Mouse (Mus musculus): ENCODE measurements around the gene Fnbp1. TPM values are rescaled to one million over a fixed set of nuclear protein-coding genes. Genes with fewer than 3 reads are reported as not detected.

The Fnbp1 gene
- polyA plus RNA-seq, 1 experiment from 2014 or later, result 34.1 TPM

GRCm38 (mm10) chr2:31058443-31058842 is 83.4 kb downstream of the Fnbp1 start:
- H3K4me1 ChIP-seq, result no peaks in the 10 kb centered on the region
- H3K9ac ChIP-seq (replicated peaks), result no peak overlapping the region
- no peak for ATAC-seq (ENCODE audit: low FRiP score)
- H3K4me3 ChIP-seq (replicated peaks), result no peak overlapping the region
- 89% methylated on average over 4 of the region's 4 CpGs for WGBS
- H3K27me3 ChIP-seq (replicated peaks), result no peaks in the 10 kb centered on the region
- no peaks in the 10 kb centered on the region for H3K9me3 ChIP-seq (replicated peaks)
- no peak overlapping the region for H3K4me2 ChIP-seq
- no peak overlapping the region for H3K27ac ChIP-seq (replicated peaks)
- peaks cover 50% of the 10 kb centered on the region for H3K36me3 ChIP-seq

- peaks cover 58% of the 10 kb centered on the region for H3K36me3 ChIP-seq
- no peak for ATAC-seq (ENCODE audit: low FRiP score)
- H3K27ac ChIP-seq (replicated peaks), result no peak overlapping the region
Observed at GRCm38 (mm10) chr2:31057549-31058177, 84.1 kb downstream of the Fnbp1 start.

GRCm38 (mm10) chr2:31056070-31056469 is 85.7 kb downstream of the Fnbp1 start:
- H3K27ac ChIP-seq (replicated peaks), result no peak overlapping the region
- H3K36me3 ChIP-seq, result peaks cover 66% of the 10 kb centered on the region

More at GRCm38 (mm10) chr2:31057549-31058177, 84.1 kb downstream of the Fnbp1 start:
- H3K4me3 ChIP-seq (replicated peaks), result no peak overlapping the region
- no peak overlapping the region for H3K9ac ChIP-seq (replicated peaks)
- 44% methylated on average over 6 of the region's 6 CpGs for WGBS
- no peaks in the 10 kb centered on the region for H3K27me3 ChIP-seq (replicated peaks)
- no peak overlapping the region for H3K4me2 ChIP-seq
- no peaks in the 10 kb centered on the region for H3K4me1 ChIP-seq
- H3K9me3 ChIP-seq (replicated peaks), result no peaks in the 10 kb centered on the region

DNA sequence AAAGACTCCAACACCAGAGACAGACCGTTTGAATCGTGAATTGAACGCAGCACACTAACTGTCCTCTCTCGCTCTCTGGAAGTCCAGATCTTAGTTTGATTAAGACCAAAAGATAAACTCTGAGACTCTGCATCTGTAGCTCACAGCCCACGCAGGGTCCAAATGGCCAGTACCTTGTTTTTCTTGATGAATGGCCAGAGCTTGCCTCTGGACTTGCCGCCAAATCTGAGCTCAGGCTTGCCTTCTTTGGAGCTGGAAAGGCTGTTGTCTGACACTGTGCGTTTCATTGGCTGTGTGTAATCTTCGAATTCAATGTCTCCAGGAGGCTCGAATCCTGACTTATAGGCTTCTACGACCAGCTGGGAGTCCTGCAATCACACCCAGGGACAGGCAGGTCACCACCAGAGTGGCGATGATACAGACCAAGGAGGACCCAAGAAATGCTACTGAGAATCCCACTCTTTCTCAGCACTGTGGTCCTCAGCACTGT is 87.9 kb downstream of the Fnbp1 start:
- Histone ChIP-seq H3K27me3 (replicated peaks) (no peaks in the 10 kb centered on the region), H3K36me3 (peaks cover 73% of the 10 kb centered on the region), H3K4me2 (no peak overlapping the region), H3K9me3 (replicated peaks) (no peaks in the 10 kb centered on the region), H3K9ac (replicated peaks) (no peak overlapping the region), H3K4me1 (no peaks in the 10 kb centered on the region), H3K27ac (replicated peaks) (no peak overlapping the region), H3K4me3 (replicated peaks) (no peak overlapping the region)
- ATAC-seq (ENCODE audit: low FRiP score), result no peak
- WGBS, result 94% methylated on average over 11 of the region's 11 CpGs

More at GRCm38 (mm10) chr2:31056070-31056469, 85.7 kb downstream of the Fnbp1 start:
- H3K27me3 ChIP-seq (replicated peaks), result no peaks in the 10 kb centered on the region
- H3K9me3 ChIP-seq (replicated peaks), result no peaks in the 10 kb centered on the region
- H3K9ac ChIP-seq (replicated peaks), result no peak overlapping the region
- 99% methylated on average over 3 of the region's 3 CpGs for WGBS
- no peak overlapping the region for H3K4me3 ChIP-seq (replicated peaks)
- ATAC-seq (ENCODE audit: low FRiP score), result no peak
- no peaks in the 10 kb centered on the region for H3K4me1 ChIP-seq
- H3K4me2 ChIP-seq, result no peak overlapping the region

DNA sequence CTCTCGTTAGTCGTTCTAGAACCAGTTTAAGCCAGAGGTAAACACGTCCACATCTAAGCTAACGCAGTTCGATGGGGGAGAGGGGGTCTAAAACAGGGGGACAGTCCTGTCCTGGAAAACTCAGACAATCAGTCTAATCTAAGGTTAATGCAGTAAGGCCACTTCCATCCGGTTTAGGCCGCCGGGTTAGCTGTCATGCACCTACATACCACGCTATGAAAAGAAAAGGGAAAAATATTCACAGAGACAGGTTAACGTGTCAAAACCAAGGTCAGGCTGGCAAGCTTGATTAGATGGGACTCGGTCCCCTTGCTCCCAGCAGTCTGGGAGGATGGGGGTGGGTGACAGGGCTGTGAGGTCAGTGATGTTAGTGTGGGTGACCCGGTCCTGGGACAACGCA is 88.4 kb downstream of the Fnbp1 start:
- ATAC-seq (ENCODE audit: low FRiP score), result no peak
- Histone ChIP-seq H3K9ac (replicated peaks) (no peak overlapping the region), H3K4me3 (replicated peaks) (no peak overlapping the region), H3K36me3 (peaks cover 74% of the 10 kb centered on the region), H3K4me1 (no peaks in the 10 kb centered on the region), H3K4me2 (no peak overlapping the region), H3K27ac (replicated peaks) (no peak overlapping the region), H3K9me3 (replicated peaks) (no peaks in the 10 kb centered on the region), H3K27me3 (replicated peaks) (no peaks in the 10 kb centered on the region)
- 94% methylated on average over 13 of the region's 13 CpGs for WGBS

GRCm38 (mm10) chr2:31052441-31052840 is 89.4 kb downstream of the Fnbp1 start:
- no peaks in the 10 kb centered on the region for H3K4me1 ChIP-seq
- no peak overlapping the region for H3K27ac ChIP-seq (replicated peaks)
- H3K9me3 ChIP-seq (replicated peaks), result no peaks in the 10 kb centered on the region
- no peaks in the 10 kb centered on the region for H3K27me3 ChIP-seq (replicated peaks)
- ATAC-seq (ENCODE audit: low FRiP score), result no peak
- no peak overlapping the region for H3K4me2 ChIP-seq
- H3K36me3 ChIP-seq, result peaks cover 69% of the 10 kb centered on the region
- 91% methylated on average over 10 of the region's 10 CpGs for WGBS
- no peak overlapping the region for H3K9ac ChIP-seq (replicated peaks)
- H3K4me3 ChIP-seq (replicated peaks), result no peak overlapping the region

DNA sequence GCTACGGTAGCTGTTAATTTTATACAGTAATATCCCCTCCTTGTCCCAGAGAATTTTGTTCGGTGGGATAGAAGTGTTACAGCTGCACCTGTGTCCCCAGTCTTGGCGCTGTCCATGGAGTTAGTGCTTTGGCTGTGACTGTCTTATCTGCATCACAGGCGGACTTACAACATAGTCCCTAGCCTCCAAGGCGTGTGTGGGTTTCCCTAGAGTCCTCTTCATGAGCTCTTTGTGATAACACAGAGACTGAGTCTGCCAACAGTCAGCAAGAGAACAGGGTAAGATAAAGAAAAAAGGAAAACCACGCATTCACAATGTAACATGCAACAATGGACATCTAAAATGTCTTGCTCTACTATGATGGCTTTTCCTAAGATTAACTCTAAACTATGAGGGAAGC is 93.8 kb downstream of the Fnbp1 start:
- no peak overlapping the region for H3K27ac ChIP-seq (replicated peaks)
- H3K27me3 ChIP-seq (replicated peaks), result no peaks in the 10 kb centered on the region
- H3K9me3 ChIP-seq (replicated peaks), result no peaks in the 10 kb centered on the region
- no peak overlapping the region for H3K4me2 ChIP-seq
- no peak overlapping the region for H3K4me3 ChIP-seq (replicated peaks)
- WGBS, result 86% methylated on average over 6 of the region's 6 CpGs
- no peaks in the 10 kb centered on the region for H3K4me1 ChIP-seq
- H3K9ac ChIP-seq (replicated peaks), result no peak overlapping the region
- ATAC-seq (ENCODE audit: low FRiP score), result no peak
- H3K36me3 ChIP-seq, result peaks cover 42% of the 10 kb centered on the region

- ATAC-seq (ENCODE audit: low FRiP score), result no peak
- WGBS, result 100% methylated on average over 1 of the region's 1 CpGs
- no peak overlapping the region for H3K27ac ChIP-seq (replicated peaks)
Observed at GRCm38 (mm10) chr2:31043856-31044255, 98.0 kb downstream of the Fnbp1 start.

DNA sequence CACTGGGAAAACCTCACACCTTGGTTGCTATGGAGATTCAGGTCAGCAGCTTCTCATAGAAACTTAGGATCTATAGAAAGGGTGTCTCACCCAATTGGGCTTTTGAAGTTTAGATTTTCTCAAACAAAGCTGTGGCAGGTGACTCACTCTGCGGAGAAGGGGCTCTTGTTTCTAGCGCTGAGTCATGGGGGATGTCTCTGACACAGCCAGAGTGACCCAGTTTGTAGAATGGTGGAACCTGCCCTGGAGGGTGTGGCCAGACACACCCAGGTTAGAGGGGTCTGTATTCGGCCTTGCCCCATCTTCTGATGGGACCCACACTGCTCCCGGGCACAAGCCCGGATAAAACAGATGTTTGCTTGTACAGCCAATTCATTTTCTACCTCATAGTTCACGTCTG is 98.9 kb downstream of the Fnbp1 start:
- H3K27ac ChIP-seq (replicated peaks), result no peak overlapping the region
- peaks cover 54% of the 10 kb centered on the region for H3K36me3 ChIP-seq
- no peak overlapping the region for H3K9ac ChIP-seq (replicated peaks)
- H3K9me3 ChIP-seq (replicated peaks), result no peaks in the 10 kb centered on the region
- no peak overlapping the region for H3K4me3 ChIP-seq (replicated peaks)
- no peaks in the 10 kb centered on the region for H3K4me1 ChIP-seq
- no peak overlapping the region for H3K4me2 ChIP-seq
- no peak for ATAC-seq (ENCODE audit: low FRiP score)
- no peaks in the 10 kb centered on the region for H3K27me3 ChIP-seq (replicated peaks)
- 95% methylated on average over 6 of the region's 6 CpGs for WGBS

More at GRCm38 (mm10) chr2:31043856-31044255, 98.0 kb downstream of the Fnbp1 start:
- no peak overlapping the region for H3K9ac ChIP-seq (replicated peaks)
- H3K9me3 ChIP-seq (replicated peaks), result no peaks in the 10 kb centered on the region
- no peaks in the 10 kb centered on the region for H3K4me1 ChIP-seq
- peaks cover 48% of the 10 kb centered on the region for H3K36me3 ChIP-seq
- no peak overlapping the region for H3K4me2 ChIP-seq
- H3K4me3 ChIP-seq (replicated peaks), result no peak overlapping the region
- no peaks in the 10 kb centered on the region for H3K27me3 ChIP-seq (replicated peaks)

DNA sequence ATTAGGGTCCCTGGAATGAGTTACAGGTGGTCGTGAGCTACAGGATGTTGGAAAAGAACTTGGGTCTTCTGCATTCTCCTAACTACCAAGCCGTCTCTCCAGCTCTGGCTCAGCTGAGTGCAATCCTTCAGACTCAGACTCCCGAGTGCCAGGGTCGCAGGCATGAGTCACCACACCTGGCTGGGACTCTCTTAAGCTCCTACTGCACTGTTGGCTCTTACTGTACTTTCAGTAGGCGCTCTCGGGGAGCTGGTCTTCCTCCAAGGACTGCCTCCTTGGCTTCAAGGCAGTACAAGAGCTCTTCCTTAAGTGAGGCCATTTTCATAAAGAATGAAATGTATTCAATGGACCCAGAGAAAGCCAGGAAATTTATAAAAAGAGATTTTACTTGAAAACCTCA is 100.4 kb downstream of the Fnbp1 start:
- Histone ChIP-seq H3K4me3 (replicated peaks) (no peak overlapping the region), H3K27me3 (replicated peaks) (no peaks in the 10 kb centered on the region), H3K4me2 (no peak overlapping the region), H3K36me3 (peaks cover 54% of the 10 kb centered on the region), H3K9ac (replicated peaks) (no peak overlapping the region), H3K4me1 (no peaks in the 10 kb centered on the region), H3K9me3 (replicated peaks) (no peaks in the 10 kb centered on the region), H3K27ac (replicated peaks) (no peak overlapping the region)
- no peak for ATAC-seq (ENCODE audit: low FRiP score)
- WGBS, result 92% methylated on average over 6 of the region's 6 CpGs

- no peaks in the 10 kb centered on the region for H3K27me3 ChIP-seq (replicated peaks)
- H3K36me3 ChIP-seq, result peaks cover 56% of the 10 kb centered on the region
- H3K4me2 ChIP-seq, result no peak overlapping the region
- H3K4me3 ChIP-seq (replicated peaks), result no peak overlapping the region
- no peak overlapping the region for H3K9ac ChIP-seq (replicated peaks)
- no peaks in the 10 kb centered on the region for H3K9me3 ChIP-seq (replicated peaks)
- no peaks in the 10 kb centered on the region for H3K4me1 ChIP-seq
- 89% methylated on average over 3 of the region's 3 CpGs for WGBS
- no peak overlapping the region for H3K27ac ChIP-seq (replicated peaks)
- no peak for ATAC-seq (ENCODE audit: low FRiP score)
Observed at GRCm38 (mm10) chr2:31040487-31040886, 101.3 kb downstream of the Fnbp1 start.

DNA sequence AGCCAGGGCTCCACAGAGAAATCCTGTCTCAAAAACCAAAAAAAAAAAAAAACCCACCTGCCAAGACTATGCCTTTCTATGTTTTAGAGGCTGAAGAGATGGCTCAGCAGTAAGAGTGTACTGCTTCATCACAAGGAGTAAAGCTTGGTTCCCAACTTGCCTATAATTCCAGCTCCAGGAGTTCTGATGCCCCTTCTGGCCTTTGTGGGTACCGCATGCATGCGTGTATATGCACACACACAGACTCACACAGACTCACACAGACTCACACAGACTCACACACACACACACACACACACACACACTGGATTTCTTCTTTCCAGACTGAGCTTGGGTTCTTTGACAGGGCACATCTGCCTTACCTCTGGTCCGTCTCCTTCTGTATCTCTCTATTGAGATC is 101.8 kb downstream of the Fnbp1 start:
- H3K4me2 ChIP-seq, result no peak overlapping the region
- no peak overlapping the region for H3K9ac ChIP-seq (replicated peaks)
- H3K4me3 ChIP-seq (replicated peaks), result no peak overlapping the region
- no peak overlapping the region for H3K27ac ChIP-seq (replicated peaks)
- H3K4me1 ChIP-seq, result no peaks in the 10 kb centered on the region
- WGBS, result 96% methylated on average over 3 of the region's 3 CpGs
- H3K9me3 ChIP-seq (replicated peaks), result no peaks in the 10 kb centered on the region
- peaks cover 59% of the 10 kb centered on the region for H3K36me3 ChIP-seq
- ATAC-seq (ENCODE audit: low FRiP score), result no peak
- no peaks in the 10 kb centered on the region for H3K27me3 ChIP-seq (replicated peaks)

All from neural tube, embryonic 15.5 days (tissue).